Mouse (Mus musculus): ENCODE measurements around the gene Pdx1. TPM values are rescaled to one million over a fixed set of nuclear protein-coding genes. Genes with fewer than 3 reads are reported as not detected.

Gene Pdx1
- total and polyA plus RNA-seq, 3 experiments: not detected

DNA sequence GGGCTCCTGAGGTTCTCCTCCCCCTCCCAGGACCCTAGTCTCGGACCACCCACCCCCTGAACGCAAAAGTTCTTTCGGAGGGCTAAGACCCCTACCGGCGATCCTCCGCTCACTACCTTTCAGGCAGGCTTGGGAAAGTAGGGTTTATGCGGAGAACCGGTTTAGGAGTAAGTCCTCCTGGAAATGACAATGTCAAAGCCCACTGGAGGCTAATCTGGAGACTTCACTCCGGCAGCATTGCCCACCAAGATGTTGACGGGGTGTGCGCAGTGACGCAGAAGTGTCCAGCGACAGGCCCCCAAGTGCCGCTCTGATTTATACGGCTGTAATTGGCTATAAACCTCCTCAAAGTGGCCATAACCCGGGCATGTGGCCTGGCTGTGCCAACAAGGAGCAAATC lies 35.4 kb downstream of the Pdx1 start:
- dilution Hi-C loops (cut with MboI; ENCODE audit: extremely low pct_ligation_motif_present, extremely low pct_unique_long_range_greater_than_20kb, low sequenced_read_pairs): no loop called here
- in situ Hi-C loops (cut with MboI; ENCODE audit: low pct_ligation_motif_present, low pct_unique_long_range_greater_than_20kb, low sequenced_read_pairs): loop anchor here (25.0 kb wide), 1 partner anchor 618 kb away; no protein-coding TSS in a partner anchor
- Histone ChIP-seq H3K79me2 (replicated peaks; ENCODE audit: control insufficient read depth, extremely low read depth, insufficient read depth, poor library complexity, severe bottlenecking) (no peaks in the 10 kb centered on the region), H3K36me3 (replicated peaks in 1 of 2; ENCODE audit: control insufficient read depth in 1 of 2, insufficient read depth in 1 of 2, low read length in 1 of 2) (no peaks in the 10 kb centered on the region), H3K27me3 (replicated peaks) (peaks cover 54% of the 10 kb centered on the region), H3K9me3 (replicated peaks; ENCODE audit: low read length) (peaks cover 16% of the 10 kb centered on the region), H3K4me2 (ENCODE audit: insufficient read depth, low read depth, poor library complexity, severe bottlenecking) (no peak overlapping the region), H3K27ac (ENCODE audit: insufficient read depth, low read depth) (no peak overlapping the region), H3K9ac (ENCODE audit: insufficient read depth, low read depth) (no peak overlapping the region), H3K4me3 (replicated peaks in 1 of 3; ENCODE audit: low read depth in 2 of 3, low read length in 2 of 3, poor library complexity in 1 of 3) (no peak overlapping the region), H3K4me1 (ENCODE audit: control insufficient read depth in 1 of 2, insufficient read depth in 2 of 2) (no peaks in the 10 kb centered on the region)
- no peak for DNase-seq (ENCODE audit: extremely low read depth)
- TF ChIP-seq MYC (IDR thresholded peaks at IDR 0.05; ENCODE audit: low read depth, low read length) (no peak), MAX (IDR thresholded peaks at IDR 0.05; ENCODE audit: low read length) (no peak), MEF2A (IDR thresholded peaks at IDR 0.05; ENCODE audit: borderline replicate concordance, low read depth, low read length) (no peak), GABPA (IDR thresholded peaks at IDR 0.05; ENCODE audit: insufficient replicate concordance, low read depth, low read length) (no peak), HCFC1 (IDR thresholded peaks at IDR 0.05; ENCODE audit: low read depth, low read length) (no peak), USF1 (IDR thresholded peaks at IDR 0.05; ENCODE audit: low read depth, low read length) (no peak), POLR2AphosphoS2 (IDR thresholded peaks at IDR 0.05; ENCODE audit: low read depth, low read length) (no peak), ZKSCAN1 (IDR thresholded peaks at IDR 0.05; ENCODE audit: borderline replicate concordance, low read depth, low read length) (no peak), JUN (IDR thresholded peaks at IDR 0.05; ENCODE audit: insufficient read depth, low read depth, low read length) (no peak), ZMIZ1 (IDR thresholded peaks at IDR 0.05; ENCODE audit: low read depth, low read length) (no peak), ZNF384 (IDR thresholded peaks at IDR 0.05; ENCODE audit: low read depth, low read length) (no peak), MAFK (IDR thresholded peaks at IDR 0.05; ENCODE audit: insufficient replicate concordance, low read length) (no peak), USF2 (conservative IDR thresholded peaks at IDR 0.05; ENCODE audit: low read depth, low read length) (no peak), ZC3H11A (IDR thresholded peaks at IDR 0.05; ENCODE audit: low read depth, low read length) (no peak), E2F4 (IDR thresholded peaks at IDR 0.05; ENCODE audit: insufficient replicate concordance, low read depth, low read length) (no peak)

GRCm38 (mm10) chr5:147305856-147306637 lies 36.3 kb downstream of the Pdx1 start:
- peaks cover 16% of the 10 kb centered on the region for H3K9me3 ChIP-seq (replicated peaks; ENCODE audit: low read length)
- H3K4me2 ChIP-seq (ENCODE audit: insufficient read depth, low read depth, poor library complexity, severe bottlenecking): no peak overlapping the region
- no peak overlapping the region for H3K9ac ChIP-seq (ENCODE audit: insufficient read depth, low read depth)
- H3K36me3 ChIP-seq (replicated peaks in 1 of 2; ENCODE audit: control insufficient read depth in 1 of 2, insufficient read depth in 1 of 2, low read length in 1 of 2): no peaks in the 10 kb centered on the region
- dilution Hi-C loops (cut with MboI; ENCODE audit: extremely low pct_ligation_motif_present, extremely low pct_unique_long_range_greater_than_20kb, low sequenced_read_pairs) (no loop called here), in situ Hi-C loops (cut with MboI; ENCODE audit: low pct_ligation_motif_present, low pct_unique_long_range_greater_than_20kb, low sequenced_read_pairs) (loop anchor here (25.0 kb wide), 1 partner anchor 619 kb away; no protein-coding TSS in a partner anchor)
- TF ChIP-seq NELFE (IDR thresholded peaks at IDR 0.05; ENCODE audit: low read depth, low read length): no peak
- no peak for TF ChIP-seq HCFC1 (IDR thresholded peaks at IDR 0.05; ENCODE audit: low read depth, low read length)
- TF ChIP-seq GABPA (IDR thresholded peaks at IDR 0.05; ENCODE audit: insufficient replicate concordance, low read depth, low read length): no peak
- no peak for TF ChIP-seq MAFK (IDR thresholded peaks at IDR 0.05; ENCODE audit: insufficient replicate concordance, low read length)
- no peak for TF ChIP-seq ELF1 (IDR thresholded peaks at IDR 0.05; ENCODE audit: low read depth, low read length)
- TF ChIP-seq ZMIZ1 (IDR thresholded peaks at IDR 0.05; ENCODE audit: low read depth, low read length): no peak
- no peak for TF ChIP-seq PAX5 (IDR thresholded peaks at IDR 0.05; ENCODE audit: low read length)
- TF ChIP-seq MAX (IDR thresholded peaks at IDR 0.05; ENCODE audit: low read length): no peak
- TF ChIP-seq POLR2AphosphoS2 (IDR thresholded peaks at IDR 0.05; ENCODE audit: low read depth, low read length): no peak
- TF ChIP-seq TCF12 (IDR thresholded peaks at IDR 0.05; ENCODE audit: low read depth, low read length): no peak
- no peak for TF ChIP-seq CHD1 (IDR thresholded peaks at IDR 0.05; ENCODE audit: low read depth, low read length)
- TF ChIP-seq ZKSCAN1 (IDR thresholded peaks at IDR 0.05; ENCODE audit: borderline replicate concordance, low read depth, low read length): no peak
- TF ChIP-seq E2F4 (IDR thresholded peaks at IDR 0.05; ENCODE audit: insufficient replicate concordance, low read depth, low read length): no peak
- TF ChIP-seq EP300 (IDR thresholded peaks at IDR 0.05; ENCODE audit: low read length): no peak
- no peak for TF ChIP-seq CTCF (conservative IDR thresholded peaks at IDR 0.05 in 1 of 2, IDR thresholded peaks at IDR 0.05 in 1 of 2; ENCODE audit: low read depth in 2 of 2, low read length in 2 of 2)
- H3K27ac ChIP-seq (ENCODE audit: insufficient read depth, low read depth): no peak overlapping the region
- H3K4me3 ChIP-seq (replicated peaks in 1 of 3; ENCODE audit: low read depth in 2 of 3, low read length in 2 of 3, poor library complexity in 1 of 3): no peak overlapping the region
- no peak for DNase-seq (ENCODE audit: extremely low read depth)
- H3K4me1 ChIP-seq (ENCODE audit: control insufficient read depth in 1 of 2, insufficient read depth in 2 of 2): no peaks in the 10 kb centered on the region
- no peaks in the 10 kb centered on the region for H3K79me2 ChIP-seq (replicated peaks; ENCODE audit: control insufficient read depth, extremely low read depth, insufficient read depth, poor library complexity, severe bottlenecking)
- peaks cover 53% of the 10 kb centered on the region for H3K27me3 ChIP-seq (replicated peaks)
